Mouse (Mus musculus) lung, embryonic 15.5 days (tissue): ENCODE data around the gene Gata5. TPM values are rescaled to one million over a fixed set of nuclear protein-coding genes. Genes with fewer than 3 reads are reported as not detected.

Source experiments
- ATAC-seq: fragments of 200-750 bp; cut with Nextera tagmentation; 2 replicates; pipeline ENCODE4 v1.8.0; 2017; ENCODE audit warnings: moderate number of reproducible peaks, borderline replicate concordance; ENCODE audit not compliant: low FRiP score, low TSS enrichment; ENCODE audit errors: extremely low read depth
- H3K27ac ChIP-seq: fragments of 300-500 bp; sonication (generic); 2 replicates; pipeline ENCODE4 v1.5.1; 2015; ENCODE audit warnings: moderate library complexity, mild to moderate bottlenecking, inconsistent platforms
- H3K27me3 ChIP-seq: fragments of 300-500 bp; sonication (generic); 2 replicates; pipeline ENCODE4 v1.6.1; 2015; ENCODE audit warnings: inconsistent platforms
- H3K36me3 ChIP-seq: fragments of 300-500 bp; sonication (generic); 2 replicates; pipeline ENCODE4 v1.6.1; 2015; ENCODE audit warnings: inconsistent platforms
- H3K4me1 ChIP-seq: fragments of 300-500 bp; sonication (generic); 2 replicates; pipeline ENCODE4 v1.6.1; 2015; ENCODE audit warnings: inconsistent platforms
- H3K4me2 ChIP-seq: fragments of 300-500 bp; sonication (generic); 2 replicates; pipeline ENCODE4 v1.6.1; 2015; ENCODE audit warnings: inconsistent platforms, mild to moderate bottlenecking, moderate library complexity
- H3K4me3 ChIP-seq: fragments of 300-500 bp; sonication (generic); 2 replicates; pipeline ENCODE4 v1.5.1; 2015; ENCODE audit warnings: mild to moderate bottlenecking, inconsistent platforms
- H3K9ac ChIP-seq: fragments of 300-500 bp; sonication (generic); 2 replicates; pipeline ENCODE4 v1.6.1; 2015; ENCODE audit warnings: inconsistent platforms
- H3K9me3 ChIP-seq: fragments of 300-500 bp; sonication (generic); 2 replicates; pipeline ENCODE4 v1.6.1; 2016; ENCODE audit warnings: inconsistent platforms
- WGBS: fragments of 180-500 bp; shearing (Covaris S2); methylation state at CpG from one replicate; pipeline ENCODE4 v1.1.7; 2015; 5-methylcytosine and 5-hydroxymethylcytosine counted together
- polyA plus RNA-seq: library from polyadenylated mRNA; unstranded; fragments of >200 nt; fragmentation: Nextera tagmentation; extraction: Ambion mirVana; gene quantifications from 2 replicates; pipeline ENCODE4 v1.2.1, GENCODE M21; 2015

Gata5 gene
- 26.2 and 27.8 TPM in 2 replicates for polyA plus RNA-seq

- H3K27ac ChIP-seq, result peak within 1 kb of the TSS; percentile 86
- H3K9ac ChIP-seq, result peak within 1 kb of the TSS; percentile 78
- peak; percentile 93 for ATAC-seq
- H3K36me3 ChIP-seq, result no peaks in the 10 kb centered on the region
- WGBS, result under 1% methylated on average over 33 of the region's 33 CpGs
- H3K4me3 ChIP-seq, result peak within 1 kb of the TSS; percentile 67
- peaks cover 20% of the 10 kb centered on the region; the same call in 1 of the 2 replicates for H3K27me3 ChIP-seq
- H3K4me1 ChIP-seq, result peaks cover 48% of the 10 kb centered on the region
- peak within 1 kb of the TSS; percentile 65 for H3K4me2 ChIP-seq
- H3K9me3 ChIP-seq, result no peaks in the 10 kb centered on the region
Measured at GRCm38 (mm10) chr2:180334551-180334986, at the start of gene Gata5. TSS of gene Gata5 (minus strand) at chr2:180334699.

GRCm38 (mm10) chr2:180376730-180377129 lies 42.2 kb upstream of the Gata5 start:
- 71% methylated on average over 5 of the region's 5 CpGs for WGBS
- Histone ChIP-seq H3K36me3 (no peaks in the 10 kb centered on the region), H3K27ac (no peak overlapping the region), H3K27me3 (no peaks in the 10 kb centered on the region), H3K9ac (no peak overlapping the region), H3K4me2 (no peak overlapping the region), H3K4me1 (no peaks in the 10 kb centered on the region), H3K9me3 (no peaks in the 10 kb centered on the region), H3K4me3 (no peak overlapping the region)
- ATAC-seq, result no peak

- Histone ChIP-seq H3K4me2 (no peak overlapping the region), H3K4me3 (no peak overlapping the region), H3K36me3 (no peaks in the 10 kb centered on the region), H3K27me3 (no peaks in the 10 kb centered on the region), H3K27ac (no peak overlapping the region), H3K9me3 (no peaks in the 10 kb centered on the region), H3K9ac (no peak overlapping the region), H3K4me1 (no peaks in the 10 kb centered on the region)
- ATAC-seq, result no peak
- WGBS, result 52% methylated on average over 10 of the region's 10 CpGs
Measured at GRCm38 (mm10) chr2:180373256-180373655, 38.8 kb upstream of the Gata5 start.

- WGBS, result 73% methylated on average over 5 of the region's 5 CpGs
Measured at GRCm38 (mm10) chr2:180368359-180368758, 33.9 kb upstream of the Gata5 start.

GRCm38 (mm10) chr2:180367350-180367749 lies 32.9 kb upstream of the Gata5 start:
- Histone ChIP-seq H3K9me3 (no peaks in the 10 kb centered on the region), H3K27ac (no peak overlapping the region), H3K4me3 (no peak overlapping the region), H3K9ac (no peak overlapping the region), H3K27me3 (no peaks in the 10 kb centered on the region), H3K4me2 (no peak overlapping the region), H3K36me3 (no peaks in the 10 kb centered on the region), H3K4me1 (no peaks in the 10 kb centered on the region)
- no peak for ATAC-seq
- 75% methylated on average over 4 of the region's 4 CpGs for WGBS

More at GRCm38 (mm10) chr2:180368359-180368758, 33.9 kb upstream of the Gata5 start:
- Histone ChIP-seq H3K27ac (no peak overlapping the region), H3K4me2 (no peak overlapping the region), H3K36me3 (no peaks in the 10 kb centered on the region), H3K4me3 (no peak overlapping the region), H3K4me1 (no peaks in the 10 kb centered on the region), H3K9me3 (no peaks in the 10 kb centered on the region), H3K27me3 (no peaks in the 10 kb centered on the region), H3K9ac (no peak overlapping the region)
- ATAC-seq, result no peak

GRCm38 (mm10) chr2:180363434-180363720 lies 28.9 kb upstream of the Gata5 start:
- Histone ChIP-seq H3K9me3 (no peaks in the 10 kb centered on the region), H3K4me1 (no peaks in the 10 kb centered on the region), H3K9ac (no peak overlapping the region), H3K4me2 (no peak overlapping the region), H3K27ac (no peak overlapping the region), H3K27me3 (no peaks in the 10 kb centered on the region), H3K36me3 (no peaks in the 10 kb centered on the region), H3K4me3 (no peak overlapping the region)
- WGBS, result 58% methylated on average over 3 of the region's 3 CpGs
- no peak for ATAC-seq

- Histone ChIP-seq H3K27ac (no peak overlapping the region), H3K4me3 (no peak overlapping the region), H3K9ac (no peak overlapping the region), H3K27me3 (no peaks in the 10 kb centered on the region), H3K4me1 (no peaks in the 10 kb centered on the region), H3K4me2 (no peak overlapping the region), H3K36me3 (no peaks in the 10 kb centered on the region), H3K9me3 (no peaks in the 10 kb centered on the region)
- no peak for ATAC-seq
- WGBS, result 47% methylated on average over 7 of the region's 7 CpGs
Measured at GRCm38 (mm10) chr2:180362585-180363433, 28.3 kb upstream of the Gata5 start.

- H3K36me3 ChIP-seq, result no peaks in the 10 kb centered on the region
- no peak overlapping the region for H3K9ac ChIP-seq
- H3K27ac ChIP-seq, result no peak overlapping the region
- H3K4me2 ChIP-seq, result no peak overlapping the region
- H3K27me3 ChIP-seq, result 0 out of 2 replicates have a peak, but pooled peaks cover under 1% of the 10 kb centered on the region
- H3K4me3 ChIP-seq, result no peak overlapping the region
- WGBS, result 5% methylated on average over 4 of the region's 4 CpGs
- no peak for ATAC-seq
- no peaks in the 10 kb centered on the region for H3K4me1 ChIP-seq
- H3K9me3 ChIP-seq, result no peaks in the 10 kb centered on the region
Measured at GRCm38 (mm10) chr2:180359062-180359461, 24.6 kb upstream of the Gata5 start.

- Histone ChIP-seq H3K4me1 (no peaks in the 10 kb centered on the region), H3K4me3 (no peak overlapping the region), H3K36me3 (no peaks in the 10 kb centered on the region), H3K27ac (no peak overlapping the region), H3K4me2 (no peak overlapping the region), H3K27me3 (peaks cover 5% of the 10 kb centered on the region; the same call in 1 of the 2 replicates), H3K9ac (no peak overlapping the region), H3K9me3 (no peaks in the 10 kb centered on the region)
- ATAC-seq, result no peak
- whole genome bisulfite sequencing, result 56% methylated on average over 20 of the region's 20 CpGs
Measured at GRCm38 (mm10) chr2:180353338-180353737, 18.8 kb upstream of the Gata5 start.

GRCm38 (mm10) chr2:180350700-180351099 lies 16.2 kb upstream of the Gata5 start:
- no peaks in the 10 kb centered on the region for H3K9me3 ChIP-seq
- no peak overlapping the region for H3K4me3 ChIP-seq
- H3K4me2 ChIP-seq, result no peak overlapping the region
- ATAC-seq, result no peak
- WGBS, result 69% methylated on average over 2 of the region's 2 CpGs
- no peak overlapping the region for H3K27ac ChIP-seq
- peaks cover 5% of the 10 kb centered on the region; the same call in 1 of the 2 replicates for H3K27me3 ChIP-seq
- H3K9ac ChIP-seq, result no peak overlapping the region
- H3K36me3 ChIP-seq, result no peaks in the 10 kb centered on the region
- H3K4me1 ChIP-seq, result peaks cover 14% of the 10 kb centered on the region

- Histone ChIP-seq H3K9me3 (no peaks in the 10 kb centered on the region), H3K36me3 (no peaks in the 10 kb centered on the region), H3K4me1 (peaks cover 30% of the 10 kb centered on the region), H3K9ac (no peak overlapping the region), H3K4me3 (no peak overlapping the region), H3K4me2 (no peak overlapping the region), H3K27ac (peak overlapping the region; percentile 17; the same call in 1 of the 2 replicates), H3K27me3 (no peaks in the 10 kb centered on the region)
- 19% methylated on average over 9 of the region's 9 CpGs for WGBS
- ATAC-seq, result peak; percentile 77
Measured at GRCm38 (mm10) chr2:180346820-180347497, 12.5 kb upstream of the Gata5 start.

GRCm38 (mm10) chr2:180343092-180343491 lies 8.6 kb upstream of the Gata5 start:
- peaks cover 68% of the 10 kb centered on the region for H3K4me1 ChIP-seq
- H3K27me3 ChIP-seq, result no peaks in the 10 kb centered on the region
- 0 out of 2 replicates have a peak overlapping the region, but pooled peaks have one; percentile 42 for H3K27ac ChIP-seq
- no peaks in the 10 kb centered on the region for H3K9me3 ChIP-seq
- 65% methylated on average over 13 of the region's 13 CpGs for WGBS
- no peak overlapping the region for H3K9ac ChIP-seq
- H3K4me2 ChIP-seq, result no peak overlapping the region
- H3K4me3 ChIP-seq, result no peak overlapping the region
- ATAC-seq, result no peak
- no peaks in the 10 kb centered on the region for H3K36me3 ChIP-seq
